Mouse (Mus musculus) spleen, postnatal 10 days (tissue): ENCODE measurements at regions not wholly inside any gene's neighbourhood (a gene's known extent, or its start where the extent isn't known, plus 50 kb on each side); places are given as distances from the start of the nearest gene placed in this dataset.

ENCODE experiments used
- DNase-seq, 2 experiments: peaks; one replicate each; pipeline ENCODE4 v3.0.0; 2021 to 2022; ENCODE audit warnings: low spot score in 2 of 2

- DNase-seq: no peak
Measured at GRCm38 (mm10) chr2:157633286-157633685, 62.2 kb upstream of the Blcap start.

- DNase-seq: peak; percentile 38 to 67
Measured at GRCm38 (mm10) chr2:157635670-157636069, 64.6 kb upstream of the Blcap start.

- peak in 1 of 2 experiments; percentile 22 for DNase-seq
Measured at GRCm38 (mm10) chr2:157640873-157641272, 69.8 kb upstream of the Blcap start.

- peak in 1 of 2 experiments; percentile 64 for DNase-seq
Measured at GRCm38 (mm10) chr2:157663584-157664375, 73.4 kb upstream of the Ctnnbl1 start.

GRCm38 (mm10) chr2:157664481-157664880, 72.7 kb upstream of the Ctnnbl1 start:
- no peak for DNase-seq

GRCm38 (mm10) chr2:157670191-157670590, 67.0 kb upstream of the Ctnnbl1 start:
- DNase-seq: no peak

GRCm38 (mm10) chr2:157674906-157675305, 62.3 kb upstream of the Ctnnbl1 start:
- DNase-seq: no peak

GRCm38 (mm10) chr2:157676396-157677176, 60.6 kb upstream of the Ctnnbl1 start:
- DNase-seq: no peak

GRCm38 (mm10) chr2:157677262-157677661, 59.9 kb upstream of the Ctnnbl1 start:
- DNase-seq: no peak

GRCm38 (mm10) chr2:157681931-157682330, 55.3 kb upstream of the Ctnnbl1 start:
- DNase-seq: no peak
